Mouse (Mus musculus): ENCODE measurements around the gene Zfp182. TPM values are rescaled to one million over a fixed set of nuclear protein-coding genes. Genes with fewer than 3 reads are reported as not detected.

Gene Zfp182
- 8.1 and 8.4 TPM in 2 replicates for polyA plus RNA-seq (2016; fragmentation: Nextera tagmentation; extraction: Ambion mirVana)

- H3K27ac ChIP-seq: no peak within 1 kb of the TSS
Observed at GRCm38 (mm10) chrX:21061866-21062543, at the start of gene Zfp182. Zfp182 (minus strand) TSS chrX:21062316.

DNA sequence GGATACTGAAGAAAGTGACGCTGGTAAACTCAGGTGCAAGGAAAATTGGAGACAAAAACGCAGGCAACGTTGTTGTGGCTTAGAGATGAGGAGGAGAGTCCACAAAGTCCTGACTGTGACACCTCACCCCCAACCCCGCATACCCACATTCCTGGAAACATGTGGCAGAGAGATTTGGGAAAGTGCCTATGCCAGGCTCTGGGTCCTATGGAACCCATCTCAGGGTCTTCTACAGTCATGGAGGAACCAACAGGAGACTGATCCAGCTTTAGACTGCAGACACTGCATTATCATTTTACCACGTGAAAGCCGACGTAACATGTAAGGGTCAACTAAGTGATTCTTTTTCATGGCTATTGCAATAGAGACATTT, 27.7 kb upstream of the Zfp182 start:
- H3K9ac ChIP-seq: no peak overlapping the region

More at GRCm38 (mm10) chrX:21061866-21062543, at the start of gene Zfp182:
- Histone ChIP-seq H3K4me2 (peak within 1 kb of the TSS; percentile 50), H3K9me3 (no peaks in the 10 kb centered on the region), H3K36me3 (replicated peaks) (no peaks in the 10 kb centered on the region), H3K27me3 (no peaks in the 10 kb centered on the region), H3K4me3 (replicated peaks) (peak within 1 kb of the TSS; percentile 47), H3K9ac (peak within 1 kb of the TSS; percentile 47), H3K4me1 (no peaks in the 10 kb centered on the region)
- peak; percentile 98 for ATAC-seq (ENCODE audit: low FRiP score)
- 23% methylated on average over 25 of the region's 25 CpGs for WGBS

GRCm38 (mm10) chrX:21088983-21089866, 27.1 kb upstream of the Zfp182 start, which contains the start of gene Zfp300:
Zfp300 (minus strand) TSS chrX:21089527.
- H3K4me1 ChIP-seq: no peaks in the 10 kb centered on the region
- WGBS: 26% methylated on average over 27 of the region's 27 CpGs
- H3K9me3 ChIP-seq: no peaks in the 10 kb centered on the region
- 0 out of 2 replicates have a peak within 1 kb of the TSS, but pooled peaks have one; percentile 17 for H3K9ac ChIP-seq
- peak within 1 kb of the TSS; percentile 41 for H3K4me3 ChIP-seq (replicated peaks)
- peak within 1 kb of the TSS; percentile 51 for H3K4me2 ChIP-seq
- no peaks in the 10 kb centered on the region for H3K27me3 ChIP-seq
- ATAC-seq (ENCODE audit: low FRiP score): peak; percentile 93
- peak within 1 kb of the TSS; percentile 74 for H3K27ac ChIP-seq
- no peaks in the 10 kb centered on the region for H3K36me3 ChIP-seq (replicated peaks)

More for the DNA sequence above, 27.7 kb upstream of the Zfp182 start:
- peak overlapping the region; percentile 51 for H3K4me2 ChIP-seq
- H3K9me3 ChIP-seq: no peaks in the 10 kb centered on the region
- 53% methylated on average over 7 of the region's 7 CpGs for WGBS
- H3K27ac ChIP-seq: no peak overlapping the region
- H3K4me1 ChIP-seq: no peaks in the 10 kb centered on the region
- peak overlapping the region; percentile 41 for H3K4me3 ChIP-seq (replicated peaks)
- ATAC-seq (ENCODE audit: low FRiP score): no peak; the same call in 1 of the 2 replicates
- H3K36me3 ChIP-seq (replicated peaks): no peaks in the 10 kb centered on the region
- H3K27me3 ChIP-seq: no peaks in the 10 kb centered on the region

DNA sequence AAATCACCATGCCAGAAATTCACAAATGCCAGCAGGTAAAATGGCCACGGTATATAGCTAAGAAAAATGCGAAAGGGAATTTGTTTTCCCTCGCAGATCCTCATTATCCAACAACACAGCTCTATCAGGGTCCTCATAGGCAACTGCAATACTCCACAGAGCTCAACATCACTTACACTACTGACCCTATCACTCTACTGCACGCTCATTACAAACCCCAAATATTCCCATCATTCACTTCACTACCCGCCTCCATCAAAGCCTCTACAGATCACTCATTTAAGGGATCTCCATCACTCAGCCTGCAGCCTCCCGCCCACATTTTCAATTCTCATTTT, 26.5 kb upstream of the Zfp182 start:
- H3K27ac ChIP-seq: no peak overlapping the region
- WGBS: 36% methylated on average over 6 of the region's 6 CpGs
- H3K36me3 ChIP-seq (replicated peaks): no peaks in the 10 kb centered on the region
- no peaks in the 10 kb centered on the region for H3K27me3 ChIP-seq
- H3K4me1 ChIP-seq: no peaks in the 10 kb centered on the region
- peak overlapping the region; percentile 41 for H3K4me3 ChIP-seq (replicated peaks)
- 0 out of 2 replicates have a peak overlapping the region, but pooled peaks have one; percentile 17 for H3K9ac ChIP-seq
- H3K4me2 ChIP-seq: peak overlapping the region; percentile 51
- peak; percentile 63; the same call in 1 of the 2 replicates for ATAC-seq (ENCODE audit: low FRiP score)
- no peaks in the 10 kb centered on the region for H3K9me3 ChIP-seq

DNA sequence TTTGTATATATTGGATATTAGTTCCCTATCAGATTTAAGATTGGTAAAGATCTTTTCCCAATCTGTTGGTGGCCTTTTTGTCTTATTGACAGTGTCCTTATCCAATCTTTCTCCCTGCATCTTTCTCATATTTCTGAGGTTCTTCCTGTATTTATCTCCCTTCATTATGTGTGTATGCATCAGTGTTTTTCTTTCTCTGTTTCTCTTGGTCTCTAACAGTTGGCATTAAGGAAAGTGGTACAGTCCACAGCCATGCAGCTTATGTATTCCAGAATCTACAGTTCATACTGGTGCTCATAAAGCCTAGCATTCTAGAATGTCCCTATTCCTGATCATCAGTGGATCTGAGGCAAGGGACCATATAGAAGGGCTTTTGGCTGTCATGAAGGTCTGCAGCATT, 6.0 kb upstream of the Zfp182 start, which contains the start of gene Spaca5:
Spaca5 (plus strand) TSS at position 301 of the 400 bp plus-strand sequence.
- H3K4me2 ChIP-seq: no peak within 1 kb of the TSS
- no peaks in the 10 kb centered on the region for H3K27me3 ChIP-seq
- no peak within 1 kb of the TSS for H3K4me3 ChIP-seq (replicated peaks)
- no peaks in the 10 kb centered on the region for H3K4me1 ChIP-seq
- no peak within 1 kb of the TSS for H3K9ac ChIP-seq
- H3K36me3 ChIP-seq (replicated peaks): no peaks in the 10 kb centered on the region
- H3K9me3 ChIP-seq: no peaks in the 10 kb centered on the region
- H3K27ac ChIP-seq: no peak within 1 kb of the TSS
- ATAC-seq (ENCODE audit: low FRiP score): no peak

- Histone ChIP-seq H3K4me2 (peak overlapping the region; percentile 33), H3K4me1 (no peaks in the 10 kb centered on the region), H3K36me3 (replicated peaks) (no peaks in the 10 kb centered on the region), H3K9ac (no peak overlapping the region), H3K27me3 (no peaks in the 10 kb centered on the region), H3K27ac (no peak overlapping the region), H3K4me3 (replicated peaks) (peak overlapping the region; percentile 47), H3K9me3 (no peaks in the 10 kb centered on the region)
- 70% methylated on average over 3 of the region's 3 CpGs for WGBS
- ATAC-seq (ENCODE audit: low FRiP score): no peak; the same call in 1 of the 2 replicates
Observed at GRCm38 (mm10) chrX:21062544-21062890, 401 bp upstream of the Zfp182 start.

- WGBS: 24% methylated on average over 9 of the region's 9 CpGs
- peak overlapping the region; percentile 47 for H3K9ac ChIP-seq
- no peaks in the 10 kb centered on the region for H3K4me1 ChIP-seq
- peak overlapping the region; percentile 47 for H3K4me3 ChIP-seq (replicated peaks)
- H3K9me3 ChIP-seq: no peaks in the 10 kb centered on the region
- peak; percentile 68 for ATAC-seq (ENCODE audit: low FRiP score)
- no peaks in the 10 kb centered on the region for H3K36me3 ChIP-seq (replicated peaks)
- H3K4me2 ChIP-seq: peak overlapping the region; percentile 50
- H3K27me3 ChIP-seq: no peaks in the 10 kb centered on the region
- no peak overlapping the region for H3K27ac ChIP-seq
Observed at GRCm38 (mm10) chrX:21061460-21061859, 656 bp downstream of the Zfp182 start.

DNA sequence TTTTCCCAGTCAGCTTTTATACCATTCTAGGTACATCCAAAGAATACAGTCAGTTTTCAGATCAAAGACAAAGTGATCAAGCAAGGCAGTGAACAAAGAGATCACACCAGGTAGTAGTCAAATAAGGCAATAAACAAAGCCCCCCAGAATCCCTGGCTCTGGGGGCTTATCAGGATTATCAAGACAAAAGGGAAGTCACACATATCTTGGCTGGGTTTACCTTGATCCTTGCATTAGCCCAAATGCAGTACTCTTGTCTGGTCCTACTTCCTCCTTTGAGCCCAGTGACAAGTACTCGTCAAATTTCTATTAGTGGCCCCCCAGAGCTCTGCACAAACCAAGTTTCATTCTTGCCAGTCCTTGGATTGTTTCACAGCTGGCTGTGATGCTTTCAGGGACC, 81.2 kb downstream of the Zfp182 start:
- Histone ChIP-seq H3K27ac (no peak overlapping the region), H3K27me3 (no peaks in the 10 kb centered on the region), H3K9me3 (no peaks in the 10 kb centered on the region), H3K4me1 (no peaks in the 10 kb centered on the region), H3K4me3 (replicated peaks) (no peak overlapping the region), H3K9ac (no peak overlapping the region), H3K36me3 (replicated peaks) (no peaks in the 10 kb centered on the region), H3K4me2 (no peak overlapping the region)
- no peak for ATAC-seq (ENCODE audit: low FRiP score)
- WGBS: 83% methylated on average over 1 of the region's 1 CpGs

Other genes starting within 250 kb of the Zfp182 start
- 3.3 and 4.2 TPM in 2 replicates for gene Timp1, start 192.2 kb downstream of the Zfp182 start, polyA plus RNA-seq (2016; fragmentation: Nextera tagmentation; extraction: Ambion mirVana)
- 15.4 and 17.8 TPM in 2 replicates for gene Syn1, start 141.3 kb downstream of the Zfp182 start, polyA plus RNA-seq (2016; fragmentation: Nextera tagmentation; extraction: Ambion mirVana)
- 4.2 and 6.0 TPM in 2 replicates for gene Cfp, start 130.8 kb downstream of the Zfp182 start, polyA plus RNA-seq (2016; fragmentation: Nextera tagmentation; extraction: Ambion mirVana)
- gene Elk1, start 111.7 kb downstream of the Zfp182 start, polyA plus RNA-seq (2016; fragmentation: Nextera tagmentation; extraction: Ambion mirVana): 20.2 and 20.4 TPM in 2 replicates
- 56.5 and 59.3 TPM in 2 replicates for gene Uxt, start 100.3 kb downstream of the Zfp182 start, polyA plus RNA-seq (2016; fragmentation: Nextera tagmentation; extraction: Ambion mirVana)
- not detected in 2 replicates for gene Spaca5, start 6.1 kb upstream of the Zfp182 start, polyA plus RNA-seq (2016; fragmentation: Nextera tagmentation; extraction: Ambion mirVana)
- 2.6 and 3.2 TPM in 2 replicates for gene Zfp300, start 27.2 kb upstream of the Zfp182 start, polyA plus RNA-seq (2016; fragmentation: Nextera tagmentation; extraction: Ambion mirVana)
- not detected in 2 replicates for gene Ssxa1, start 53.5 kb upstream of the Zfp182 start, polyA plus RNA-seq (2016; fragmentation: Nextera tagmentation; extraction: Ambion mirVana)
- gene Gm21876, start 113.3 kb upstream of the Zfp182 start, polyA plus RNA-seq (2016; fragmentation: Nextera tagmentation; extraction: Ambion mirVana): not detected in 2 replicates

Measured in forebrain, embryonic 12.5 days (tissue).